Mouse (Mus musculus) myocyte (in vitro differentiated cells): ENCODE measurements around the gene Pstpip1.

Experiments used
- E2F4 ChIP-seq: IDR thresholded peaks from one replicate; pipeline ENCODE4 v1.6.1; 2011; ENCODE audit warnings: mild to moderate bottlenecking, control low read depth, moderate library complexity; ENCODE audit not compliant: insufficient read depth
- MAX ChIP-seq: IDR thresholded peaks from one replicate; pipeline ENCODE4 v1.6.1; 2011; ENCODE audit warnings: low read depth, mild to moderate bottlenecking, control low read depth
- MYOG ChIP-seq, 3 experiments: IDR thresholded peaks; one replicate each; pipeline ENCODE4 v1.6.1; 2011; ENCODE audit warnings: control low read depth in 2 of 3, low read depth in 2 of 3, mild to moderate bottlenecking in 2 of 3; ENCODE audit not compliant: insufficient read length in 2 of 3, control insufficient read depth in 1 of 3, insufficient read depth in 1 of 3
- POLR2A ChIP-seq: IDR thresholded peaks from one replicate; pipeline ENCODE4 v1.6.1; 2011; ENCODE audit warnings: low read depth, mild to moderate bottlenecking, control low read depth, moderate library complexity; ENCODE audit not compliant: insufficient read length
- POLR2AphosphoS2 ChIP-seq: IDR thresholded peaks from one replicate; pipeline ENCODE4 v1.6.1; 2011; ENCODE audit warnings: low read depth, control low read depth; ENCODE audit not compliant: insufficient read length
- TCF12 ChIP-seq: IDR thresholded peaks from one replicate; pipeline ENCODE4 v1.6.1; 2011; ENCODE audit warnings: mild to moderate bottlenecking, control low read depth; ENCODE audit not compliant: poor library complexity, insufficient read depth, severe bottlenecking
- USF1 ChIP-seq: IDR thresholded peaks from one replicate; pipeline ENCODE4 v1.6.1; 2011; ENCODE audit warnings: low read depth, mild to moderate bottlenecking, control low read depth, moderate library complexity

DNA sequence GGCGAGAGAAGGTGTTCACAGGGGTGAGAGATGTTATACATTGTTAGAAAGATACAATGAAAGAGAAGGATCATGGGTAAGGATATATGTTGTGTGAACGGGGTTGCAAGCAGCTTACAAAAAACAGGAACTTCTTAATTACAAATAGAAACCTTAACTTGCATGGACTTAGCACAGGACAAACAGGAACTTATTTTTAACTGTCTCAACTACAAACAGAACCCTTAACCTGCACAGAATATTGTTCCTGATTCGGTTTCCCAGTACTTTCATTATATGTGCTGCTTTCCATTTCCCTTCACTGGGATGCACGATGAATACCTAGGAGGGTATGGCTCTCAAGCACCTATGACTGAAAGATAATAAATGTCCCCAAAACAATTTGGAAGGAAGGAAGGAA lies 21.8 kb upstream of the Pstpip1 start:
- no peak for TF ChIP-seq E2F4
- TF ChIP-seq MAX, result no peak
- TF ChIP-seq POLR2AphosphoS2, result no peak
- TF ChIP-seq POLR2A, result no peak
- no peak for TF ChIP-seq TCF12
- TF ChIP-seq MYOG (IDR thresholded peaks at IDR 0.05; ENCODE audit: control insufficient read depth in 1 of 3, insufficient read depth in 1 of 3, insufficient read length in 2 of 3, low read depth in 2 of 3), result no peak
- TF ChIP-seq USF1, result no peak
